14 mouse cellular contexts compared by ENCODE assay signal in the genomic region with DNA sequence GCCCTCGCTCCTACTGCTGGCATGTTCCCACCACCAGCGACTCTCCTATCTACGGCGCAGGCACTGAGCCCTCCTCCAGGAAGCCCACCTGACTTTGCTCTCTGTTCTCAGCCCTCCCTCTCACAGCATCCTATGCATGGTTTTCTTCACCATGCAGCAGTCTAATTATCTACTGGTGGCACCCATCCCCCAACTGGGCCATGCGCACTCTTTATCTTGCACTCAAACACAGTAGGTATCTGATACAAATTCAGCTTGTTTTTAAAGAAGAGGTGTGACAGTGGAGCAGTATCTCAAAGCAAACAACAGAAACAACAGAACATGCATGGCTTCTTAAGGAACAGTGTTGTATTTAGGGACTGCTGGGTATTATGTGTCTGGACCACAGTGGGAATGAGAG.
"Had no signal": no experiment of that assay in that cellular context is flagged by ENCODE, and none has a peak within 500 bp of the region (broad histone marks: within the 10 kb centered on the region; RNA-seq: fewer than 3 reads in every experiment).

No protein-coding gene starts in this region.

- ATAC-seq: intestine, embryonic 16.5 days; lung, postnatal 0 days; midbrain, embryonic 16.5 days had no signal

- H3K9ac ChIP-seq: kidney, embryonic 15.5 days; neural tube, embryonic 13.5 days had no signal

- H3K4me2 ChIP-seq: kidney, embryonic 15.5 days; midbrain, embryonic 11.5 days; neural tube, embryonic 13.5 days had no signal

- H3K4me1 ChIP-seq: neural tube, embryonic 13.5 days had no signal

- H3K4me3 ChIP-seq: kidney, embryonic 15.5 days; limb, embryonic 10.5 days; neural tube, embryonic 13.5 days had no signal

- H3K9me3 ChIP-seq: kidney, embryonic 15.5 days; limb, embryonic 10.5 days; neural tube, embryonic 13.5 days had no signal

- H3K27me3 ChIP-seq: kidney, embryonic 15.5 days; neural tube, embryonic 13.5 days had no signal

- DNase-seq: kidney, adult 2 months; kidney, postnatal 14 days; lung, adult 2 months; lung, postnatal 36 days; right cerebral cortex, postnatal 14 days; thymus, adult 18-20 months; thymus, postnatal 14 days had no signal

- H3K27ac ChIP-seq: kidney, embryonic 15.5 days; limb, embryonic 10.5 days; neural tube, embryonic 13.5 days had no signal
